Mouse (Mus musculus): ENCODE data around the gene Hist1h2ac. TPM values are rescaled to one million over a fixed set of nuclear protein-coding genes. Genes with fewer than 3 reads are reported as not detected.
"Not testable (repeated sequence)": the region's sequence is repeated elsewhere in the genome, so short reads cannot be mapped to it uniquely, and the experiment has no call there.

Hist1h2ac gene
- total and polyA plus RNA-seq, 2 experiments from 2014 or later = 0.41 to 44.8 TPM

DNA sequence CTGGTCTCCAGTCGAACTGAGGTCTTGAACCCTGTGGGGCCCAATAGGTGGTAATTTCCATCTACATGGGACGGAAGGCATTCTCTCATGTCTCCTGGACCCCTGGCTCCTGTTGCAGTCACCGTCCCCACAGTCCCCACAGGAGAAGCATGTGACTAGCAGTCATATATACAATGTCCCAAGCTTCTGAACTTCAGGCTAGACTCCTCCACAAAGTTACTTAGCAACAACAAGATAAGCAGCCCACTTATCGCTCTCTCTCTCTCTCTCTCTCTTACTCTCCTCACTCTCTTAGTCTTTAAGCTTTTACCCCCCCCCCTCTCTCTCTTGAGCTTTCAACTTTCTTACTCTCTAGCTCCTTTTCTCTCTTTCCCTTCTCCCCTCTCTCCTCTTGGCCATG is 40.5 kb upstream of the Hist1h2ac start:
- Histone ChIP-seq H3K27me3 (ENCODE audit: insufficient read depth, low read length) (no peaks in the 10 kb centered on the region), H3K4me1 (ENCODE audit: insufficient read depth) (no peaks in the 10 kb centered on the region), H3K9me3 (ENCODE audit: low read length) (no peaks in the 10 kb centered on the region), H3K4me2 (ENCODE audit: low read depth) (no peak overlapping the region), H3K9ac (no peak overlapping the region), H3K27ac (ENCODE audit: low read depth, low read length) (no peak overlapping the region), H3K36me3 (ENCODE audit: insufficient read depth) (no peaks in the 10 kb centered on the region), H3K4me3 (ENCODE audit: low read depth, low read length) (no peak overlapping the region)
- TF ChIP-seq CTCF (IDR thresholded peaks at IDR 0.05; ENCODE audit: low read depth) = no peak
- DNase-seq (no peak), ATAC-seq (no peak)
- WGBS = 92% methylated on average over 4 of the region's 4 CpGs

DNA sequence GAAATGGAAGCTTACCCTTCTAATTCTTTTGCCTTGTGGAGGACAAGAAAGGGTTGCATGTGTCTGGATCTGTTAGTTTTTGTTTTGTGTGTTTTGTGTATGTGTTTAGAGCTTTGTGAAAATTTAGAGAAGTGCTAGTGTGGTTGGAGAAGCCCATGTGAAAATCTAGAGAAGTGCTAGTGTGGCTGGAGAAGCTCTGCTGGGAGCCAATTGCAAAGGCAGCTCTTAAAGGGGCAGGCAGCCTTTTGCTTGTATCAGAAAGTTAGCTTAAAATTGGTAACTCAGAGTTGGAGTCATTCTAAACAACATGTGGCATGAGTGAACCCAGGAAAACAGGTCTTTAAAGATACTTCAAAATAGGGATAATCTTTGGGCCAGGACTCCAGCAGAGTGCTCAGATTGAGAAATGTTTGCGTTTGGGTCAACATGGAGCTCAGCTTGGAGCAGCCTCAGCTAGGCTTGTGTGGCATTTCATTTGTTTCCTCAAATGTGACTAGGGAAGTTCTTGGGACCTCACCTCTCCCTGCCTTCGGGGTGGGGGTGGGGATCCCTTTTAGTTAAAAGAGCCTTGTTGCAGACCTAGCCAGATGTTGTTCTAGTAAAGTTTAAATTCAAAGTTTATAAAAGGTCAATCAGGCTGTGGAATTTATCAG is 34.0 kb upstream of the Hist1h2ac start:
- H3K9me3 ChIP-seq (ENCODE audit: low read length); H3K27me3 ChIP-seq (ENCODE audit: insufficient read depth, low read length); H3K9ac ChIP-seq; H3K36me3 ChIP-seq (ENCODE audit: insufficient read depth); ATAC-seq; H3K4me3 ChIP-seq (ENCODE audit: low read depth, low read length); H3K4me1 ChIP-seq (ENCODE audit: insufficient read depth); H3K27ac ChIP-seq (ENCODE audit: low read depth, low read length); H3K4me2 ChIP-seq (ENCODE audit: low read depth); DNase-seq: not testable (repeated sequence)
- WGBS = 15% methylated on average over 2 of the region's 2 CpGs

DNA sequence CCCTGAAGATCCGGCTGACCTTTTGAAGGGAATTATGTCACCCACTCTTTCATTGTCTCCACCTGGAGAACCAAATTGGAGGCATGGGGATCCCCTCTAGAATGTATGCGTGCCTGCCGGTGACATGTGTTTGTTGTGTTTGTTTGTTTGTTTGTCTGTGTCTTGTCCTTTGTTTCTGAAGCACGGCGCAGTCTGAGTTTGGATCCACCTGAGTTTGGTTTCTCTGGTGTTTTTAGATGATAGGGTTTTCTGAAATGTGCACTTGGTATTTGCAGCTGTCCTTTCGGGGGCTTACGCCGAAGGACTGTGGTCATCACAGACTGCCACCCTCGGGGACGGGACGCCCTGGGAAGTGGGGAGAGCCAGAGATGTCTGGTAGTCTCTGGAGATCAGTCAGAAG is 33.4 kb upstream of the Hist1h2ac start:
- DNase-seq = no peak
- no peak for ATAC-seq
- Histone ChIP-seq H3K4me2 (ENCODE audit: low read depth) (no peak overlapping the region), H3K36me3 (ENCODE audit: insufficient read depth) (no peaks in the 10 kb centered on the region), H3K27ac (ENCODE audit: low read depth, low read length) (no peak overlapping the region), H3K9ac (no peak overlapping the region), H3K9me3 (ENCODE audit: low read length) (no peaks in the 10 kb centered on the region), H3K4me1 (ENCODE audit: insufficient read depth) (no peaks in the 10 kb centered on the region), H3K27me3 (ENCODE audit: insufficient read depth, low read length) (no peaks in the 10 kb centered on the region), H3K4me3 (ENCODE audit: low read depth, low read length) (no peak overlapping the region)
- TF ChIP-seq CTCF (IDR thresholded peaks at IDR 0.05; ENCODE audit: low read depth) = no peak
- 60% methylated on average over 11 of the region's 11 CpGs for WGBS

DNA sequence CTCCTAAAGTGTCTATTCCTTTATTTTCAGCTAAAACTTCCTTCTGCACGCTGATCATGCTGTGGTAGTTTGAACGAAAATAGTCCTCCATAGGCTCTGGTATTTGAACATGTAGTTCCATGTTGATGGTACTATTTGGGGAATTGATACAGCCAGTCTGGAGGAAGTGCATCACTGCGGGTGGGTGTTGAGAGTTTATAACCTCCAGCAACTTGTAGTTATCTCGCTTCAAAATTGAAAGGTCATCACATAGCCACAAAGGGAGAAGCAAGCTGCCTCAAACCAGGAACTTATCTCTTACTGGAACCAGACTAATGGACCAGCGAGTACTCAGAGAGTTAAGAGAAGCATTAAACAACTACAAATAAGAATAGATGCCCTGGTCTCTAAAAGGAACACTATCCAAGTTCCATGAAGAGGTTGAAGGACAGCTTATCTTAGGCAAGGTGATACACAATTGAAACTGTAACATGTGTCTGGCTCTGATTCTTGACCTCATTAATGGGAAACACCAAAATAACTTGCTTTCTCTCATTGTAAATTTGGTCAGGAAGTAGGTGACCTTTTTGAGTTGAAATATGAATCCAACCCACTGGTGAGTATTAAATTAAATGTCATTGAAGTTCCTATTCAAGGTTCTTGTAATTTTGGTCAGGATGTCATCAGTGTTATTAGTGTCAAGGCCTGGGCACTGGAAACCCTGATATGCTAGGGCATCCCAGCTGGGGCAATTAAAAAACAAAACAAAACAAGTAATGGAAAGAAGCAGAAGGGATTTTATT is 32.7 kb upstream of the Hist1h2ac start:
- Histone ChIP-seq H3K4me1 (ENCODE audit: insufficient read depth) (no peaks in the 10 kb centered on the region), H3K4me2 (ENCODE audit: low read depth) (no peak overlapping the region), H3K27me3 (ENCODE audit: insufficient read depth, low read length) (no peaks in the 10 kb centered on the region), H3K27ac (ENCODE audit: low read depth, low read length) (no peak overlapping the region), H3K36me3 (ENCODE audit: insufficient read depth) (no peaks in the 10 kb centered on the region), H3K9me3 (ENCODE audit: low read length) (no peaks in the 10 kb centered on the region), H3K9ac (no peak overlapping the region), H3K4me3 (ENCODE audit: low read depth, low read length) (no peak overlapping the region)
- no peak for DNase-seq
- TF ChIP-seq CTCF (IDR thresholded peaks at IDR 0.05; ENCODE audit: low read depth) = no peak
- ATAC-seq = no peak
- 89% methylated on average over 5 of the region's 5 CpGs for WGBS

DNA sequence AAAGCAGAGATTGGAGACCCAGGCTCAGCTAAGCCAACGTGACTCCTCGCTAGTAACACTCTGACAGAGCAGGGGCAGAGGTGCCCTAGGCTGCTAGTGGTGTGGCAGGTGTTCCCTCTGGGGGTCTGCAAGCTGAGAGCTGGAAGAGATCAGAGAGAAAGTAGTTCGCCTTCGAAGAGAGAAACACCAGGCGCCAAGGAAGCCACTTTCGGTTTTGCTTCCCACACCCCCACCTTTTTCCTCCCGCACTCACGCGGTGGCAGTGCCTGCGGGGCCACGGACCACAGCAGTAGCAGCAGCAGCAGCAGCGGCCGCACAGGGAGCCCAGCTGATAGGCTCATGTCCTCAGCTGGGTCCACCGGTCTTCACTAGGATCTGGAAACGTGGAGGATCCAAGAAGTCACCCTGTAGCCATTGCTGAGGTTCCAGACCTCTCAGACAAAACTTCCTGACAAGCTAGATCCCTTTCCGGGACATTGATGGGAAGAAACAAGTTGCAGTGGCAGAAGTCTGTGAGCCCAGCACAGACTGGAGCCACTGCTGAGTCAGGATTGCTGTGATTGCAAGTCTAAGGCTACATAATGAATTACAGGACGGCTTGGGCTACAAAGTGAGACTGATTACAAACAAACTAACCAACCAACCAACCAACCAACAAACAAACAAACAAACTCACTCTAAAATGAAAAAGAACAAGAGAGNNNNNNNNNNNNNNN is 26.8 kb upstream of the Hist1h2ac start, which contains the start of gene Hfe:
Gene Hfe, minus strand, starts transcription at position 481 of the 716 bp plus-strand sequence.
- no peaks in the 10 kb centered on the region for H3K4me1 ChIP-seq (ENCODE audit: insufficient read depth)
- H3K27me3 ChIP-seq (ENCODE audit: insufficient read depth, low read length) = no peaks in the 10 kb centered on the region; the same call in 1 of the 2 replicates
- H3K9me3 ChIP-seq (ENCODE audit: low read length) = no peaks in the 10 kb centered on the region
- H3K27ac ChIP-seq (ENCODE audit: low read depth, low read length) = no peak within 1 kb of the TSS
- WGBS = 4% methylated on average over 17 of the region's 17 CpGs
- H3K36me3 ChIP-seq (ENCODE audit: insufficient read depth) = no peaks in the 10 kb centered on the region
- H3K4me3 ChIP-seq (ENCODE audit: low read depth, low read length) = peak within 1 kb of the TSS; percentile 32
- peak within 1 kb of the TSS; percentile 32 for H3K9ac ChIP-seq
- H3K4me2 ChIP-seq (ENCODE audit: low read depth) = peak within 1 kb of the TSS; percentile 52
- ATAC-seq (peak; percentile 60), DNase-seq (peak; percentile 18)
- TF ChIP-seq CTCF (IDR thresholded peaks at IDR 0.05; ENCODE audit: low read depth) = no peak

DNA sequence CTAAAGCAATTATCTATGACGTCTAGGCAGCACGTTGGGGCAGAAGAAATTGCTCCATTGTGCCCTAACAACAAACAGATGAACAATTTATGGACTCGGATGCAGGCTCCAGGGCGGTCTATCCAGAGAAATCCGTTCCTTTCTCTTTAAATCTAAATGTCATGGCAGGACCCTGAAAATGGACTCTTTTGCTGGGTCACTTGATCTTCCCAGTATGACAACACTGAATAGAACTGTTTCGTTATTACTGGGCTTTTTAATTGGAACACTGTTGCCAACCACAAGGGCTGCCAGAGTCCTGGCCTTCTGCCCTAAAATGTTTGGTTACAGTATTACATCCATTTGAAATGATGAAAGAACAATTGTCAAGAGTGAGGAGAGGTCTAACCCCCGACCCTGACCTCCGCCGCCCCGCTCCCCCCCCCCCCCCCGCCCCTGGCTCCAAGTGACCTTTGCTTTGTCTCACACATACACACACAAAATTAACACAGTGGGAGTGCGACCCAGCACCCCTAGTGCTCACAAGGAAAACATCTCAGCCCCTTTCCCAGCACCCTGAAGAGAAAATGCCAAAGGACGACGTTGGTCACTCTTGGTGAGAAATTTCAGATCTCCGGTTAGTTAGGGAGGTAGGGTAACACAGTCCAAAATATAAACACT is 26.1 kb upstream of the Hist1h2ac start:
- WGBS = 20% methylated on average over 15 of the region's 15 CpGs
- Histone ChIP-seq H3K27me3 (ENCODE audit: insufficient read depth, low read length) (no peaks in the 10 kb centered on the region; the same call in 1 of the 2 replicates), H3K27ac (ENCODE audit: low read depth, low read length) (no peak overlapping the region), H3K9ac (peak overlapping the region; percentile 32; the same call in 1 of the 2 replicates), H3K4me1 (ENCODE audit: insufficient read depth) (no peaks in the 10 kb centered on the region), H3K4me3 (ENCODE audit: low read depth, low read length) (peak overlapping the region; percentile 32), H3K9me3 (ENCODE audit: low read length) (no peaks in the 10 kb centered on the region), H3K36me3 (ENCODE audit: insufficient read depth) (no peaks in the 10 kb centered on the region), H3K4me2 (ENCODE audit: low read depth) (peak overlapping the region; percentile 52)
- DNase-seq (no peak), ATAC-seq (peak; percentile 14; the same call in 1 of the 2 replicates)
- no peak for TF ChIP-seq CTCF (IDR thresholded peaks at IDR 0.05; ENCODE audit: low read depth)

All from forebrain, postnatal 0 days (tissue).